Mouse (Mus musculus) right cerebral cortex, postnatal 25 days (tissue): ENCODE measurements around the gene Glra2.
"Not testable (repeated sequence)": the region's sequence is repeated elsewhere in the genome, so short reads cannot be mapped to it uniquely, and the experiment has no call there.

Experiments
- DNase-seq: peaks from one replicate; pipeline ENCODE4 v3.0.0; 2022

Glra2 gene

GRCm38 (mm10) chrX:165326939-165327698 lies at the start of gene Glra2:
Gene Glra2 (minus strand): TSS chrX:165327393.
- peak; percentile 4 for DNase-seq

GRCm38 (mm10) chrX:165362798-165363197 lies 35.6 kb upstream of the Glra2 start:
- DNase-seq = no peak

- no peak for DNase-seq
These were observed 17.4 kb upstream of the Glra2 start for GRCm38 (mm10) chrX:165344611-165345010.

- DNase-seq = peak; percentile 21
These were observed 623 bp upstream of the Glra2 start for GRCm38 (mm10) chrX:165327699-165328333.

GRCm38 (mm10) chrX:165193550-165193949 lies 133.6 kb downstream of the Glra2 start:
- DNase-seq = no peak

- DNase-seq = no peak
These were observed 136.0 kb downstream of the Glra2 start for GRCm38 (mm10) chrX:165191170-165191569.

GRCm38 (mm10) chrX:165182948-165183347 lies 144.2 kb downstream of the Glra2 start:
- DNase-seq = not testable (repeated sequence)

GRCm38 (mm10) chrX:165156549-165156948 lies 170.6 kb downstream of the Glra2 start:
- no peak for DNase-seq

GRCm38 (mm10) chrX:165104171-165104570 lies 223.0 kb downstream of the Glra2 start:
- DNase-seq = no peak
